Mouse (Mus musculus): Measurements from ENCODE around the gene Sfrp5.

DNA sequence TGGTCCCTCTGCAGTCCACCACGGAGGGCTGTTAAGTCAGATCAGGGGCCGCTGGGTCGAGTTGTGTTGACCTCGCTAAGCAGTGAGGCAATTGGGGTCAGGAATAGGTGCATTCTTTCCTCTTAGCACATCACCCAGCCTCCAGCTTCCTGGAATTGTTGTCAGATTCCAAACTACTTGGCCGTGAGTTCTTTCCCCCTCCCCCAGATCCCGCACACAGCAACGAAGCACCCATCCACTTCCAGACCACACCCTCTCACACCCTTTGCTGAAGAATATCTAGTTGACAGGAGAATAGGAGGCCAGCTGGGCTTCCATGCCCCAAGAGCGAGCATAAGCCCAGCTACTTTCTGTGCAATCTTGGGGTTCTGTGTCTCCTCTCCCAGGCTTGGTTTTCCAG is 9.9 kb upstream of the Sfrp5 start:
- TF ChIP-seq CTCF (IDR thresholded peaks at IDR 0.05; ENCODE audit: control insufficient read depth, insufficient read depth, insufficient replicate concordance, low read depth, low read length) (no peak), POLR2A (IDR thresholded peaks at IDR 0.05; ENCODE audit: control insufficient read depth, low read depth, low read length) (no peak)
